Mouse (Mus musculus): ENCODE results near the gene Hoxa7. TPM values are rescaled to one million over a fixed set of nuclear protein-coding genes. Genes with fewer than 3 reads are reported as not detected.
A peak's percentile ranks its signal among the peaks of the same experiment; 100 is the strongest.

The Hoxa7 gene
- polyA plus RNA-seq, 1 experiment from 2014 or later, result 8.1 TPM

- Histone ChIP-seq H3K4me2 (replicated peaks; ENCODE audit: low read depth) (no peak overlapping the region), H3K36me3 (ENCODE audit: control insufficient read depth, insufficient read depth, low read length) (no peaks in the 10 kb centered on the region), H3K4me3 (ENCODE audit: low read depth, low read length) (no peak overlapping the region), H3K27me3 (ENCODE audit: control insufficient read depth, insufficient read depth, low read length) (peaks cover 29% of the 10 kb centered on the region), H3K9me3 (ENCODE audit: control insufficient read depth, low read length) (no peaks in the 10 kb centered on the region), H3K4me1 (replicated peaks; ENCODE audit: control insufficient read depth, insufficient read depth) (no peaks in the 10 kb centered on the region), H3K27ac (replicated peaks) (no peak overlapping the region), H3K9ac (ENCODE audit: low read length) (no peak overlapping the region)
- TF ChIP-seq CTCF (IDR thresholded peaks at IDR 0.05; ENCODE audit: low read depth) (peak; percentile 89), EP300 (optimal IDR thresholded peaks at IDR 0.05) (no peak)
- under 1% methylated on average over 6 of the region's 6 CpGs for WGBS
- peak; percentile 79 for DNase-seq (ENCODE audit: low spot score)
- ATAC-seq (ENCODE audit: low FRiP score, low TSS enrichment), result no peak
Observed at GRCm38 (mm10) chr6:52256956-52257355, 35.3 kb upstream of the Hoxa7 start.

GRCm38 (mm10) chr6:52253511-52254500 is 32.2 kb upstream of the Hoxa7 start:
- H3K27ac ChIP-seq (replicated peaks), result no peak overlapping the region
- no peak overlapping the region for H3K9ac ChIP-seq (ENCODE audit: low read length)
- no peak for ATAC-seq (ENCODE audit: low FRiP score, low TSS enrichment)
- no peak for DNase-seq (ENCODE audit: low spot score)
- H3K4me3 ChIP-seq (ENCODE audit: low read depth, low read length), result 0 out of 2 replicates have a peak overlapping the region, but pooled peaks have one; percentile 6
- H3K36me3 ChIP-seq (ENCODE audit: control insufficient read depth, insufficient read depth, low read length), result no peaks in the 10 kb centered on the region
- H3K4me1 ChIP-seq (replicated peaks; ENCODE audit: control insufficient read depth, insufficient read depth), result no peaks in the 10 kb centered on the region
- H3K9me3 ChIP-seq (ENCODE audit: control insufficient read depth, low read length), result no peaks in the 10 kb centered on the region
- H3K4me2 ChIP-seq (replicated peaks; ENCODE audit: low read depth), result no peak overlapping the region
- 2% methylated on average over 59 of the region's 59 CpGs for WGBS
- peaks cover 26% of the 10 kb centered on the region for H3K27me3 ChIP-seq (ENCODE audit: control insufficient read depth, insufficient read depth, low read length)
- TF ChIP-seq CTCF (IDR thresholded peaks at IDR 0.05; ENCODE audit: low read depth), result no peak
- TF ChIP-seq EP300 (optimal IDR thresholded peaks at IDR 0.05), result no peak

DNA sequence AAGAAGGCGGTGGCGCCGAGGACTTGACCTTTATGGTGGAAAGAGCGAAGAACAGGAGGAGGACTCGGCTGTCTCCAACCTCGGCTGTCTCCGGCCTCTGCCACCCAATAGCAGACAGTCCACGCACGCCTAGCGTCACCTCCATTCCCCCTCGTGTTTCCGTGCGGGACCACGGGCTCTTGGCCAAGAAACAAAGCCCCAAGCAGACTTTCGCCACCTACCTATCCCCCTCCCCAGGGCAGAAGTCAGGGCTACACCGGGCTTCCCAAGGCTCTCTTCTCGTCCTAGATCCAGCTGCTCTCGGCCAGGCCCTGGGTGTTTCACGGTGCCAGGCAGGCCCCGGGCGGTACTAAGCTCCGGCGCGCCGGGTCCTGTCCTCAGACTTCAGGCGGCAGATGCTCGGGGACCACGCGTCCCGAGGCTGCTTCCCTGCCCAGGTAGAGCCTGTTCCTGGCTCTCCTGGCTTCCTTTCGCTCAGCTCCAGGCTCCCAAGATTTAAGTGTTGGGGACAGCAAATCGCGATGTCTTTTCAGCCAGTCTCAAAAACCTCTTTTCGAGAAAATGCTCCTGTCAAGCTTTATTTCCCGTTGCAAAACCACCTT is 31.2 kb upstream of the Hoxa7 start:
- DNase-seq (ENCODE audit: low spot score) (no peak), ATAC-seq (ENCODE audit: low FRiP score, low TSS enrichment) (no peak)
- Histone ChIP-seq H3K4me3 (ENCODE audit: low read depth, low read length) (no peak overlapping the region), H3K4me1 (replicated peaks; ENCODE audit: control insufficient read depth, insufficient read depth) (no peaks in the 10 kb centered on the region), H3K9me3 (ENCODE audit: control insufficient read depth, low read length) (no peaks in the 10 kb centered on the region), H3K4me2 (replicated peaks; ENCODE audit: low read depth) (no peak overlapping the region), H3K27ac (replicated peaks) (no peak overlapping the region), H3K9ac (ENCODE audit: low read length) (no peak overlapping the region), H3K36me3 (ENCODE audit: control insufficient read depth, insufficient read depth, low read length) (no peaks in the 10 kb centered on the region), H3K27me3 (ENCODE audit: control insufficient read depth, insufficient read depth, low read length) (peaks cover 30% of the 10 kb centered on the region)
- TF ChIP-seq EP300 (optimal IDR thresholded peaks at IDR 0.05) (no peak), CTCF (IDR thresholded peaks at IDR 0.05; ENCODE audit: low read depth) (no peak)
- 2% methylated on average over 35 of the region's 35 CpGs for WGBS

- H3K4me1 ChIP-seq (replicated peaks; ENCODE audit: control insufficient read depth, insufficient read depth), result no peaks in the 10 kb centered on the region
- 6% methylated on average over 24 of the region's 24 CpGs for WGBS
- DNase-seq (ENCODE audit: low spot score), result no peak
- ATAC-seq (ENCODE audit: low FRiP score, low TSS enrichment), result no peak
- no peaks in the 10 kb centered on the region for H3K36me3 ChIP-seq (ENCODE audit: control insufficient read depth, insufficient read depth, low read length)
- no peak overlapping the region for H3K4me2 ChIP-seq (replicated peaks; ENCODE audit: low read depth)
- H3K4me3 ChIP-seq (ENCODE audit: low read depth, low read length), result no peak overlapping the region
- H3K27me3 ChIP-seq (ENCODE audit: control insufficient read depth, insufficient read depth, low read length), result peaks cover 33% of the 10 kb centered on the region
- H3K9me3 ChIP-seq (ENCODE audit: control insufficient read depth, low read length), result no peaks in the 10 kb centered on the region
- no peak overlapping the region for H3K9ac ChIP-seq (ENCODE audit: low read length)
- no peak overlapping the region for H3K27ac ChIP-seq (replicated peaks)
- TF ChIP-seq EP300 (optimal IDR thresholded peaks at IDR 0.05), result no peak
- no peak for TF ChIP-seq CTCF (IDR thresholded peaks at IDR 0.05; ENCODE audit: low read depth)
Observed at GRCm38 (mm10) chr6:52252016-52252774, 30.5 kb upstream of the Hoxa7 start.

- H3K4me3 ChIP-seq (ENCODE audit: low read depth, low read length), result no peak overlapping the region
- no peaks in the 10 kb centered on the region for H3K9me3 ChIP-seq (ENCODE audit: control insufficient read depth, low read length)
- ATAC-seq (ENCODE audit: low FRiP score, low TSS enrichment) (peak; percentile 27; the same call in 1 of the 2 replicates), DNase-seq (ENCODE audit: low spot score) (no peak)
- no peaks in the 10 kb centered on the region for H3K4me1 ChIP-seq (replicated peaks; ENCODE audit: control insufficient read depth, insufficient read depth)
- H3K27me3 ChIP-seq (ENCODE audit: control insufficient read depth, insufficient read depth, low read length), result peaks cover 30% of the 10 kb centered on the region
- WGBS, result 15% methylated on average over 7 of the region's 7 CpGs
- no peak for TF ChIP-seq CTCF (IDR thresholded peaks at IDR 0.05; ENCODE audit: low read depth)
- TF ChIP-seq EP300 (optimal IDR thresholded peaks at IDR 0.05), result no peak
- H3K4me2 ChIP-seq (replicated peaks; ENCODE audit: low read depth), result no peak overlapping the region
- no peak overlapping the region for H3K9ac ChIP-seq (ENCODE audit: low read length)
- H3K36me3 ChIP-seq (ENCODE audit: control insufficient read depth, insufficient read depth, low read length), result no peaks in the 10 kb centered on the region
- no peak overlapping the region for H3K27ac ChIP-seq (replicated peaks)
Observed at GRCm38 (mm10) chr6:52251177-52251879, 29.7 kb upstream of the Hoxa7 start.
